Mouse (Mus musculus): ENCODE measurements at regions not wholly inside any gene's neighbourhood (a gene's known extent, or its start where the extent isn't known, plus 50 kb on each side); places are given as distances from the start of the nearest gene placed in this dataset.
"Not testable (repeated sequence)": the region's sequence is repeated elsewhere in the genome, so short reads cannot be mapped to it uniquely, and the experiment has no call there.

DNA sequence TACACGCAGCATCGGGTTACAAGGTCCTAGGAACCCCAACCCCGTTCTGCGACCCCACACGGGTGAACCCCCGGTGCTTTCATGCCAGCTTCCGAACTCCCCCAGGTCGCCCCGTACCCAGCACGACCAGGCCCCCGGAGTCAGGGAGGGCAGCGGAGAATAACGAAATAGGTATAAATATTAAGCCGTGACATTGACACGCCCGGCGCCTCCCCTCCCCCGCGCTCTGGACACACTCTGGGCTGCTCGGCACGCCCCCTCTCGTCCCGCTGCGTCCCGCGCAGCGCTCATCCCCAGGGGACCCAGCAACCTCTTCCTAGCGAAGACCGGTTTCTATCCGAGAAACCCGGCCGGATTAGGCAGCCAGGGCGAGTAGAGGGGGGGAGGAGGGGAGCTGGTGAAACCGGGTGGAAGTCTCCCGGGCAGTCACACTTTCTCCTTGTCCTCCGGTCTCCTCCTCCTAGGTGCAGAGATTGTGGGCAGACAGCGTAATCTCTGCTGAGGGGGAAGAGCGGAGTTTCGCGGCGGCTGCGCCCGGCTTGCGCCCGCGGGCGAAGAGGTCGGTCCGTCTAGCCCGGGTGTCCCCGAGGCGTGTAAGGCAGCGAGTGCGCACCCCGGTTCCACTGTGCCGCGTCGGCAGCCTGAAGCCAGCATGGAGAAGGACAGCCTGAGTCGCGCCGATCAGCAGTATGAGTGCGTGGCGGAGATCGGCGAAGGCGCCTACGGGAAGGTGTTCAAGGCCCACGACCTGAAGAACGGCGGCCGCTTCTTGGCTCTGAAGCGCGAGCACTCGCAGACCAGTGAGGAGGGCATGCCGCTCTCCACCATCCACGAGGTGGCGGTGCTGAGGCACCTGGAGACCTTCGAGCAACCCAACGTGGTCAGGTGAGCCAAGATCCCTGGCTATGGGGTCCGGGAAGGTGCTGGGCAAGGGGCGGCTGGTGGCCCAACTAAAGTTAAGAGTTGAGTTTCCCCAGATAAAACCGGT lies 177.1 kb upstream of the Gdi2 start:
- Histone ChIP-seq H3K9ac (replicated peaks; ENCODE audit: low read depth) (peak overlapping the region; percentile 44), H3K9me3 (ENCODE audit: low read length) (no peaks in the 10 kb centered on the region), H3K27ac (ENCODE audit: low read length) (no peak overlapping the region), H3K4me1 (ENCODE audit: insufficient read depth, low read depth, low read length) (peaks cover 4% of the 10 kb centered on the region; the same call in 1 of the 2 replicates), H3K4me2 (replicated peaks; ENCODE audit: low read depth, low read length) (peak overlapping the region; percentile 92), H3K27me3 (replicated peaks; ENCODE audit: insufficient read depth, low read length) (peaks cover 11% of the 10 kb centered on the region), H3K4me3 (ENCODE audit: low read depth, low read length) (peak overlapping the region; percentile 60), H3K36me3 (ENCODE audit: insufficient read depth, low read length) (no peaks in the 10 kb centered on the region)
- ATAC-seq (peak; percentile 78), DNase-seq (ENCODE audit: low spot score) (peak; percentile 66)
- TF ChIP-seq CTCF (IDR thresholded peaks at IDR 0.05) (peak; percentile 81), EP300 (IDR thresholded peaks at IDR 0.05) (no peak)
- WGBS: 2% methylated on average over 80 of the region's 82 CpGs

- H3K9ac ChIP-seq (replicated peaks; ENCODE audit: low read depth): no peak overlapping the region
- no peak overlapping the region for H3K4me3 ChIP-seq (ENCODE audit: low read depth, low read length)
- no peaks in the 10 kb centered on the region for H3K9me3 ChIP-seq (ENCODE audit: low read length)
- H3K4me1 ChIP-seq (ENCODE audit: insufficient read depth, low read depth, low read length): no peaks in the 10 kb centered on the region
- no peak for DNase-seq (ENCODE audit: low spot score)
- no peak overlapping the region for H3K27ac ChIP-seq (ENCODE audit: low read length)
- no peaks in the 10 kb centered on the region for H3K27me3 ChIP-seq (replicated peaks; ENCODE audit: insufficient read depth, low read length)
- no peaks in the 10 kb centered on the region for H3K36me3 ChIP-seq (ENCODE audit: insufficient read depth, low read length)
- no peak for ATAC-seq
- WGBS: 68% methylated on average over 6 of the region's 6 CpGs
- TF ChIP-seq CTCF (IDR thresholded peaks at IDR 0.05): no peak
- no peak for TF ChIP-seq EP300 (IDR thresholded peaks at IDR 0.05)
- H3K4me2 ChIP-seq (replicated peaks; ENCODE audit: low read depth, low read length): no peak overlapping the region
Observed at GRCm38 (mm10) chr13:3372701-3373100, 165.2 kb upstream of the Gdi2 start.

DNA sequence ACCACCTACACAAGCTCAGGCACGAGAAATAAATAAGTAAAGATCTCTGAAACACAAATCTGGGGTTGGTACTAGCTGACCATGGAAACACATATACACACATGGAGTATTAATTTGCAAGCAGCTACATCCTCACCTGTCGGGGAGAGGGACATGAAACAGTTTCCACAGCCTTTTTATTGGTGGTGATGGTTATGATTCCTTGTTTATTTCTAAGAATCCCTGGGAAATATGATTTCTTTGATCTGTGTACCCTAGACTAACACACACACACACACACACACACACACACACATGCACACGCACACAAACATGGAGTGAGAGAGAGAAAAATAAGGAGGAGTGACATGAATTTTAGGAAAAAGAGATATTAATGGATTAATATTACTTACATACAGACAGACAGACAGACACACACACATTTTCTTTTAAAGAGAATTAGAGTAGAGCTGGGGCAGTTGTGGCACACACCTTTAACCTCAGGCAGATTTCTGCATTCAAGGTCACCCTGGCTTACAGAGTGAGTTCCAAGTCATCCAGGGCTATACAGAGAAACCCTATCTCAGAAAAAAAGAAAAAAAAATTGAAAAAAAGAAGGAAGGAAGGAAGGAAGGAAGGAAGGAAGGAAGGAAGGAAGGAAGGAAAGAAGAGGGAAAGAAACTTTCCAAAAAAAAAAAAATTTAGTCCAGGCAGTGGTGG lies 164.2 kb upstream of the Gdi2 start:
- H3K4me3 ChIP-seq (ENCODE audit: low read depth, low read length); ATAC-seq; H3K4me2 ChIP-seq (replicated peaks; ENCODE audit: low read depth, low read length); H3K4me1 ChIP-seq (ENCODE audit: insufficient read depth, low read depth, low read length); H3K27me3 ChIP-seq (replicated peaks; ENCODE audit: insufficient read depth, low read length); H3K9ac ChIP-seq (replicated peaks; ENCODE audit: low read depth); H3K9me3 ChIP-seq (ENCODE audit: low read length); H3K36me3 ChIP-seq (ENCODE audit: insufficient read depth, low read length); H3K27ac ChIP-seq (ENCODE audit: low read length): not testable (repeated sequence)
- 41% methylated on average over 3 of the region's 3 CpGs for WGBS
- peak; percentile 55 for DNase-seq (ENCODE audit: low spot score)

- ATAC-seq: no peak
- Histone ChIP-seq H3K27me3 (replicated peaks; ENCODE audit: insufficient read depth, low read length) (no peaks in the 10 kb centered on the region), H3K4me2 (replicated peaks; ENCODE audit: low read depth, low read length) (no peak overlapping the region), H3K4me3 (ENCODE audit: low read depth, low read length) (no peak overlapping the region), H3K9ac (replicated peaks; ENCODE audit: low read depth) (no peak overlapping the region), H3K36me3 (ENCODE audit: insufficient read depth, low read length) (no peaks in the 10 kb centered on the region), H3K9me3 (ENCODE audit: low read length) (no peaks in the 10 kb centered on the region), H3K27ac (ENCODE audit: low read length) (no peak overlapping the region), H3K4me1 (ENCODE audit: insufficient read depth, low read depth, low read length) (no peaks in the 10 kb centered on the region)
- TF ChIP-seq EP300 (IDR thresholded peaks at IDR 0.05) (no peak), CTCF (IDR thresholded peaks at IDR 0.05) (no peak)
- no peak for DNase-seq (ENCODE audit: low spot score)
- WGBS: 94% methylated on average over 7 of the region's 7 CpGs
Observed at GRCm38 (mm10) chr13:3374796-3375195, 163.1 kb upstream of the Gdi2 start.

- not testable (repeated sequence) for H3K9me3 ChIP-seq (ENCODE audit: low read length); DNase-seq (ENCODE audit: low spot score); H3K27me3 ChIP-seq (replicated peaks; ENCODE audit: insufficient read depth, low read length); H3K4me2 ChIP-seq (replicated peaks; ENCODE audit: low read depth, low read length); H3K36me3 ChIP-seq (ENCODE audit: insufficient read depth, low read length); ATAC-seq; H3K4me3 ChIP-seq (ENCODE audit: low read depth, low read length); H3K9ac ChIP-seq (replicated peaks; ENCODE audit: low read depth); H3K27ac ChIP-seq (ENCODE audit: low read length); H3K4me1 ChIP-seq (ENCODE audit: insufficient read depth, low read depth, low read length)
- WGBS: 50% methylated on average over 3 of the region's 3 CpGs
Observed at GRCm38 (mm10) chr13:3377801-3378200, 160.1 kb upstream of the Gdi2 start.

DNA sequence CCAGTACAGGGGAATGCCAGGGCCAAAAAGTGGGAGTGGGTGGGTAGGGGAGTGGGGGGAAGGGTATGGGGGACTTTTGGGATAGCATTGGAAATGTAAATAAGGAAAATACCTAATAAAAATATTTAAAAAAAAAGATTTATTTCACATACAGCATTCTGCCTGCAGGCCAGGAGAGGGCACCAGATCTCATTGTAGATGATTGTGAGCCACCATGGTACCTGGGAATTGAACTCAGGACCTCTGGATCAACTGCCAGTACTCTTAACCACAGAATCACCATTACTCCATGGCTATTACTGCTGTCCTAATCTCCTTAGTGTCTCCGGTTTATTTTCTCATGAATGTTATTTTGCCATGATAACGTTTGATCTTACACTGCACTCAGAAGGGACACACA lies 132.1 kb upstream of the Gdi2 start:
- not testable (repeated sequence) for H3K4me1 ChIP-seq (ENCODE audit: insufficient read depth, low read depth, low read length); H3K4me2 ChIP-seq (replicated peaks; ENCODE audit: low read depth, low read length); H3K27ac ChIP-seq (ENCODE audit: low read length); ATAC-seq; DNase-seq (ENCODE audit: low spot score); H3K9ac ChIP-seq (replicated peaks; ENCODE audit: low read depth); H3K36me3 ChIP-seq (ENCODE audit: insufficient read depth, low read length); H3K4me3 ChIP-seq (ENCODE audit: low read depth, low read length); H3K27me3 ChIP-seq (replicated peaks; ENCODE audit: insufficient read depth, low read length); H3K9me3 ChIP-seq (ENCODE audit: low read length)
- TF ChIP-seq CTCF (IDR thresholded peaks at IDR 0.05): 0 out of 2 replicates have a peak, but pooled peaks have one; percentile 15
- WGBS: 77% methylated on average over 2 of the region's 2 CpGs

Data from lung, postnatal 0 days (tissue).